Mouse (Mus musculus): ENCODE measurements around the gene Macf1.

DNA sequence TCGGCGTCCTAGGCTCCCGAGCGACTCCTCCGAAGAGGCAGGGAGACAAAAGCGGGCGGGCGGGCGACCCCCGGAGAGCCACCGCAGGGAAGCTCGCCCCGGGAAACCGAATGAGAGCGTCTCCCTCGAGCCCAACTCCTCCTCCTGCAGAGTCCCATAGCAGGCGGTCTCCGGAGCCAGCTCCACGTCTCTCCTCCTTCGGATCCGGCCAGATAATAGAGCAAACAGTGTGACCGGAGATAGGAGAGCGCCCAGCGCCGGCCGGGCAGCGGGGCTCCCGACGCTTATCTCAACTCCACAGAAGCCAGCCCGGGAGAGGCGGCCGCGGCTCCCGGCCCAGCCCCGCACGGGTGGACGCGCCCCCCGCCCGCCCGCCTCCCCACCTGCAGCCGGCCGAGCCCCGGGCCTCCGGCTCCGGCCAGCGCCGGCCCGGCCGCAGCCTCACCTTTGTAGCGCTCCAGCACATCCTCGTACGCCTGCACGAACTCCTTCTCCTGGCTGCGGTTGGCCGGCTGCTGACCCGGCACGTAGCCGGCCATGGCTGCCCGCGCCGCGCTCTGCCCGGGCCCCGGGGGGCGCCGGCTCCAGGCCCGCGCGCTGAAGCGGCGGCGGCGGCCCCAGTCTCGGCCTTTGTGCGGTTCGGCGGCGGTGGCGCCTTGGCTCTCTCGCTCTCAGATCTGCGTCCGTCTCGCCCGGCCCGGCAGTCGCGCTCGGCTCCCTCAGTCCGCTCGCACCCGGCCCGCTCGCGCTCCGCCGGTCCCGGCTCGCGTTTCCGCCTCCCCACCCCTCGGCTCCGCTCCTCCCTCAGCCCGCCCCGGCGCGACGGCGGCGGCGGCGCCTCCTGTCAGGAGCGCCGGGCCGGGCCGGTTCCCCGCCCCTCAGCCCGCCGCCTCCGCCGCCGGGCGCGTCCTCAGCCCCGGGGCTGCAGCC lies 19.9 kb downstream of the Macf1 start:
- TF ChIP-seq POLR2A (IDR thresholded peaks at IDR 0.05; ENCODE audit: insufficient read depth, low read length) (no peak), CTCF (IDR thresholded peaks at IDR 0.05; ENCODE audit: low read depth, low read length) (no peak), EP300 (IDR thresholded peaks at IDR 0.05; ENCODE audit: insufficient read depth, low read depth, low read length) (no peak)

Data from ES-Bruce4 (cell line).